Mouse (Mus musculus): ENCODE results near the gene Abhd6.
"Not testable (repeated sequence)": the region's sequence is repeated elsewhere in the genome, so short reads cannot be mapped to it uniquely, and the experiment has no call there.

The Abhd6 gene

GRCm38 (mm10) chr14:7999030-7999429, 3.7 kb upstream of the Abhd6 start:
- no peak for DNase-seq (ENCODE audit: low spot score in 2 of 2)

- DNase-seq (ENCODE audit: low spot score in 2 of 2) = no peak
Measured at GRCm38 (mm10) chr14:7999435-7999834, 3.3 kb upstream of the Abhd6 start.

- no peak for DNase-seq (ENCODE audit: low spot score in 2 of 2)
Measured at GRCm38 (mm10) chr14:8000247-8000646, 2.5 kb upstream of the Abhd6 start.

- DNase-seq (ENCODE audit: low spot score in 2 of 2) = no peak
Measured at GRCm38 (mm10) chr14:8000831-8001685, 1.6 kb upstream of the Abhd6 start.

- DNase-seq (ENCODE audit: low spot score in 2 of 2) = no peak
Measured at GRCm38 (mm10) chr14:8003093-8003670, 480 bp downstream of the Abhd6 start.

GRCm38 (mm10) chr14:8003727-8004670, 1.3 kb downstream of the Abhd6 start:
- DNase-seq (ENCODE audit: low spot score in 2 of 2) = no peak

- not testable (repeated sequence) for DNase-seq (ENCODE audit: low spot score in 2 of 2)
Measured at GRCm38 (mm10) chr14:8006061-8006460, 3.4 kb downstream of the Abhd6 start.

- no peak for DNase-seq (ENCODE audit: low spot score in 2 of 2)
Measured at GRCm38 (mm10) chr14:8007084-8007483, 4.4 kb downstream of the Abhd6 start.

- no peak for DNase-seq (ENCODE audit: low spot score in 2 of 2)
Measured at GRCm38 (mm10) chr14:8007486-8007885, 4.8 kb downstream of the Abhd6 start.

GRCm38 (mm10) chr14:8007923-8008322, 5.2 kb downstream of the Abhd6 start:
- DNase-seq (ENCODE audit: low spot score in 2 of 2) = no peak

GRCm38 (mm10) chr14:8011297-8011696, 8.6 kb downstream of the Abhd6 start:
- DNase-seq (ENCODE audit: low spot score in 2 of 2) = no peak

- DNase-seq (ENCODE audit: low spot score in 2 of 2) = no peak
Measured at GRCm38 (mm10) chr14:8011938-8012337, 9.2 kb downstream of the Abhd6 start.

- DNase-seq (ENCODE audit: low spot score in 2 of 2) = no peak
Measured at GRCm38 (mm10) chr14:8015756-8016155, 13.1 kb downstream of the Abhd6 start.

- no peak for DNase-seq (ENCODE audit: low spot score in 2 of 2)
Measured at GRCm38 (mm10) chr14:8016276-8016675, 13.6 kb downstream of the Abhd6 start.

GRCm38 (mm10) chr14:8016951-8017350, 14.2 kb downstream of the Abhd6 start:
- no peak for DNase-seq (ENCODE audit: low spot score in 2 of 2)

GRCm38 (mm10) chr14:8020011-8020410, 17.3 kb downstream of the Abhd6 start:
- no peak for DNase-seq (ENCODE audit: low spot score in 2 of 2)

- no peak for DNase-seq (ENCODE audit: low spot score in 2 of 2)
Measured at GRCm38 (mm10) chr14:8020546-8020945, 17.8 kb downstream of the Abhd6 start.

GRCm38 (mm10) chr14:8024469-8024868, 21.8 kb downstream of the Abhd6 start:
- DNase-seq (ENCODE audit: low spot score in 2 of 2) = no peak

GRCm38 (mm10) chr14:8024936-8025335, 22.2 kb downstream of the Abhd6 start:
- DNase-seq (ENCODE audit: low spot score in 2 of 2) = no peak

GRCm38 (mm10) chr14:8026769-8027531, 24.2 kb downstream of the Abhd6 start:
- DNase-seq (ENCODE audit: low spot score in 2 of 2) = no peak

GRCm38 (mm10) chr14:8028086-8028485, 25.4 kb downstream of the Abhd6 start:
- DNase-seq (ENCODE audit: low spot score in 2 of 2) = no peak
